Mouse (Mus musculus) gastrocnemius, adult 8-10 months (tissue): ENCODE results near the gene BC055324. TPM values are rescaled to one million over a fixed set of nuclear protein-coding genes. Genes with fewer than 3 reads are reported as not detected.
A peak's percentile ranks its signal among the peaks of the same experiment; 100 is the strongest.

Source experiments
- DNase-seq, 2 experiments: peaks; one replicate each; pipeline ENCODE4 v3.0.0; 2022; ENCODE audit warnings: low spot score in 2 of 2
- total RNA-seq, 4 experiments: library from RNA; stranded (reverse); gene quantifications; 2 replicates each; pipeline ENCODE4 v1.2.4; 2022

The BC055324 gene
- total RNA-seq, 4 experiments from 2014 or later, result 0.51 to 0.81 TPM; not detected in 2

DNA sequence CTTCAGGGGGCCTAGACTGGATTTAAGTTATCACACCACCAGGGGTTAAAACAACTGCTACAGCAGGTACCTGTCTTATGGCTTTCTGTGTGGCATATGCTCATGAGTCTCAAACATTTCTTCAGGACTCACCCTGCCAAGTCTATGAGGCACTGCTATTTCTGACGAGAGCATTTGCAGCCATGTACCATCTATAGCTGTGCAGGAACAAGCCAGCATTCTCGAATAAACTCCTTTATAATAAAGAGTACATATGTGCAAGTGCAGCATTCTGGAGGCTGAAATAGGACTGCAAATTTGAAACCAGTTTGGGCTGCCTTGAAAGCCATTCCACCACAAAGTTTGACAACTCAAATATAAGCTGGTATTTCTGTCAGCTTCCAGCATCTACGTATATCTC, 36.6 kb downstream of the BC055324 start:
- DNase-seq, result no peak

- DNase-seq, result no peak
Measured at GRCm38 (mm10) chr1:163953396-163953795, 41.2 kb downstream of the BC055324 start.

DNA sequence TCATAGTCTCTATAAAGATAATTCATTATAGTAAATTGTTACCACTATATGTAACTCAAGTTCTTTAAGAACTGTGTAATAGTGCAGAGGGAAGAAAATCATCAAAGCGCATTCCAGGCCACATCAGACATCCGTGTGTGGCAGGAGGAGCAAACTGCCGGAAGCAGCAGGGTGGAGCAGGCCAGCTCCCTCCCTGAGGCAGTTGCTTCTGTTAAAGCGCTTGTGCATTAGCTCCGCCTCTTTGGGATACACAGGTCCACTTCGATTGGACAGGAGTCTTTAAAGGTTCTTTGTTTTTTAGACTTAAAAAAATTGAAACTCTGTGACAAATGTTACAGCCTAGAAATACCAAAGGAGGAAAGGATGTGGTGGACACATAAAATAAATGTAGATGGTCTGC, 52.5 kb downstream of the BC055324 start:
- no peak for DNase-seq

GRCm38 (mm10) chr1:163934591-163934990, 60.0 kb downstream of the BC055324 start:
- no peak for DNase-seq

DNA sequence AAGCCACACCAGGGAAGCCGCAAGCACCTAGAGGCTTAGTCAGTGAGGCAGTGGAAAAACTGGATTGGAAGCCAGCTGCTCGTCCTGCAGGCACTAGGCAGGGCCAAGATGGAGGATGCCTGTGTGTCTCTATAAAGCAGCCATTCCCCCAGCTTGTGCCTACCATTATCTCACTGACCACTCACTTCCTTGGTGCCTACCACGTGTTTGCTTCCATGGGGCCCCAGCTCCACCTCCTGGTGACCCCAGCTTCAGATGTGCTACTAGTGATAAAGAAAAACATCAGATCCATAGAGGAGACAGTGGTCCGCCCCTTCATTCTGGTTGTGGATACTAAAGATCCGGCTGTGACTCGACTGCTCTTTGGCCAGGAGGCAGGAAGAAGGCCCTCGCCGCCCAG, 62.8 kb downstream of the BC055324 start:
- no peak for DNase-seq

- no peak for DNase-seq
Measured at GRCm38 (mm10) chr1:163930458-163930794, 64.2 kb downstream of the BC055324 start.

- peak; percentile 76 to 77 for DNase-seq
Measured at GRCm38 (mm10) chr1:163929636-163930457, 64.7 kb downstream of the BC055324 start.

GRCm38 (mm10) chr1:163928846-163929245, 65.8 kb downstream of the BC055324 start, which contains the start of gene Scyl3:
Scyl3 (plus strand) TSS chr1:163929100.
- no peak for DNase-seq

- DNase-seq, result no peak
Measured at GRCm38 (mm10) chr1:163924093-163924492, 70.5 kb downstream of the BC055324 start.

DNA sequence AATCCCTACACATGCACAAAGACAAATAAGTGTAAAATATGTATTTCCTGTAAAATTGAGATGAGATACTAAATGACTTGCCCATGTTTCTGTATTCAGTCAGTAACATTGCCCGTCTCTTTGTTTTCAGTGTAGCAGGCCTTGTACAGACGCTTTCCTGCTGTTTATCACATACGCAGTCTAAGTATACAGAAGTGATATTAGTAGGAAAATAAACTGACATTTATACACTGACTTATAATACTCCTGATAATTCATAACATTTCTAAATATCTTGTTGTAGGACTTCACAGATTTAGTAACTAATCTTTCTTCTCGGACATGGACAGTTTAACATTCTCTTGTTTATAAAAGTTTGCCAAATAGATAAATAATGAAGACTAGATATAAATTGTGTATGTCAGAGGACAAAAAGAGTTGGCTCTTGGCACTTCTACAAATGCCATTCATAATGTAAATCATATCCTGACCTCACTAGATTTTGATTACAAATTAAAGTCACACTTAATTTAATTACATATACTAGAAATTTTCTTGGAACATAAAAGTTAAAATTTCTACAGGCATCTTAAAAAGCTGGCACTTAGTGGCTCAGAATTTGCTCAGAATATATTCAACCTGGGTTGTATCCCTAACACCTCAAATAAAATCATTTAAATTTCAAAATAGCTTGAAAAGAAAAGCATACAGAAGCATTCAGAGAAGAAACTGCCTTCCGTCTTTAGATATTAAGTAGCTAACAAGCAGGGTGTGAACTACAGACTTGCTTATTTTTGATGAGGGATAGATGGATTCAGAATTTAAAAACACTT, 77.0 kb downstream of the BC055324 start:
- DNase-seq, result no peak

DNA sequence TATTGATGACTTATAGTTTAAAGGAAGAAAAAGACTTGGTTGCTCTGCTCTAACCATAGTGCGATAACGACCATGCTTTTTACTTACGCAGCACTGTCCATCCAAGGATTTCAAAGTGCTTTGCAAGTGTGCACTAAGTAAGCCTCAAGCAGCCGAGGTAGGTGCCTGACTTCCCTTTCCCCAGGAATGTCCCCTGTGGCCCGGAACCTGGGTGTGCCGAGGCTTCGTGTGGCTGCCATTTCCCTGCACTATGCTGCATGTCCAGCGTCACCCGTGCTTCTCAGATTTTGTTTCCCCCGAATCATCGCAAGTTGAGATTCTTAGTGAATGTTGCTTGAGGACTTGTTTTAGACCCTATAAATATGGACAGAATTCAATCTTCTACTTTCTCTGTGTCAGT, 82.6 kb downstream of the BC055324 start:
- no peak for DNase-seq

DNA sequence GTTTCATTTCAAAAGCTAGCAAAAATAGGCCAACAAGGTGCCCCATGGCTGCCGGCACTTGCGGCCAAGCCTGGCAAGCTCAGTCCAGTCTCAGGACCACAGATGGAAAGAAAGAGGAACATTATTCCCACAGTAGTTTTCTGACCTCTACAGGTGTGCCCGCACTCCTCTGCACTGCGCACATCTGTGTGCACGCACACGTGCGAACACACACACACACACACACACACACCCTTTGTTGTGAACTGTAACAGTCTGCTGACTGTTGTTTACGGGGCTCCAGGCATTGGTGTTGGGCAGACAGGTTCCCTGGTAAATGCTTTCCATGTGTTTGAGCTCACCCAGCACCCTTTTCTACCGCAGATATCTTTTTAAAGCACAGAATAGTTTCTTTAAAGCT, 83.8 kb downstream of the BC055324 start:
- no peak for DNase-seq

- DNase-seq, result no peak
Measured at GRCm38 (mm10) chr1:163910343-163910742, 84.3 kb downstream of the BC055324 start.

DNA sequence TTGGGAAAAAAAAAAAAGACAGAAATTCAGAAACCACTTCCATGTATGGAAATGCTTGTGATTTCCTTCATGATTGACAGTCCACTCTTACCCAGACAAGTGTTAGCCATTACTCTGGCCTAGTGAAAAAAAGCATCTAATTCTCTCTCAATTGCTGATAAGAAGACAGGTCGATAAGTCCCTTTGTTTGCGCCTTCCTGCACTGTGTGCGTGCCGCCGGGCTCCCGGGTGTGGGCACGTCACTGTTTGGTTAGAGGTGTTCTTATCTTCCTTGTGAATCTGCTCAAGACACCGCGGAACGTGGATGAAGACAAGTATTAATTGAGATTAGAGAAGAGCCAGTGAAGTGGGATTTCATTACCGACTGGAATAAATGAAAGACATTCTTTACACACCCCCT, 86.2 kb downstream of the BC055324 start:
- DNase-seq, result no peak

- DNase-seq, result no peak
Measured at GRCm38 (mm10) chr1:163907007-163907811, 87.4 kb downstream of the BC055324 start.

GRCm38 (mm10) chr1:163903411-163903810, 91.2 kb downstream of the BC055324 start:
- DNase-seq, result no peak

DNA sequence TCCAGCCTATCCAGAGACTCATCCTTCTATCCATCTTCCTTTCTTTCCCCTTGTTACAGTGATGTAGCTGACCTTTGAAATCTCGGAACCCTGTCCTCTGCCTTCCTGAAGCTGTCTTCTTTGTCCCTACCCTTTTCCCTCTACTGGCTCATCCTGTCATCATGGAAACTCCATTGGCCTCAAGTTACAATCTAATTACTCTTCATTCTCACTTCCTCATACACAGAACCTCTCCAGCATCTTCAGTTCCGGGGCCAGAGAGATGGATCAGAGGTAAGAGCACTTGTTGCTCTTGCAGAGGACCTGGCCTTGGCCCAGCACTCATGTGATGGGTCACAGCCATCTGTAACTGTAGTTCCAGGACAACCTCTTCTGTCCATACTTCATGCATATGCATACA, 94.4 kb downstream of the BC055324 start:
- no peak for DNase-seq

DNA sequence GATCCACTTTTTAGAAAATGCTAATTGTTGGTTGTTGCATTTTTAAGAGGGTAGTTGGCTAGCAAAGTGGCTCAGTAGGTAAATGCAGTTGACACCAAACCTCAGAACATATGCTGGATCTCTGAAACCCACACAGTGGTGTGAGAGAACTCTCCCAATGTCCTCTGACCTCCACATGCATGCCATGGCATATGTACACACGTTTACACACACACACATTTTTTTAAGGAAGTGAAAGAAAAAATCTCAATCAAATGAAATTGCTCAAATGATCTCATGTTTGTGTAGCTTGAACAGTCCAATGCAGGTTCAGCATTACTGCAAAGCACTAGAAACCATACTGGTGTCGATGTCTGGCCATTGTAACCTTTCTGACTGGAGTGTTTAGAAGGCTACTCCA, 95.0 kb downstream of the BC055324 start:
- DNase-seq, result no peak

DNA sequence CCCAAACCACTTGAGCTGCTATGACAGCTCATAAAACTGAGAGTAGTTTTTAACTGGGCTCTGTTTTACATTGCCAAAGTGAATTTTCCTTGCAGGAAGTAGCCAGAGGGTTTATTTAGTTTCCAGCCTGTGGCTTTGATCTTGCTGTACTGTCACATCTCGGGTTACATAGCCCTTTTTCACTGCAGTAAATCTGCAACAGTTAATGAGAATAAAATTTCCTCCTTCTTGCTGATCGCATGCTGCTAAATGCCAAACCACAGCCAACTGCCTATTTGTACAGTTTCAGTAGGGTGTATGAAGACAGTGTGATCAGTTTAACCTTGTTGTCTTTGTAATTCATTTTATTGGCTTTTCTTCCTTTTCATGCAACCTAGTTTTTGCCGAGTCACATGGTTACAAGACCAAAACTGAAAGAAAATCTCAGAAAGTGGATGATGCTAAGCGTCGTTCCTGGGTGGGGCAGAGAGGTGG, 96.3 kb downstream of the BC055324 start:
- DNase-seq, result no peak
